Mouse (Mus musculus): Measurements from ENCODE around the gene Hba-a1. TPM values are rescaled to one million over a fixed set of nuclear protein-coding genes. Genes with fewer than 3 reads are reported as not detected.

Gene Hba-a1
- polyA plus RNA-seq, 1 experiment = 41.7 TPM

- Histone ChIP-seq H3K4me1 (ENCODE audit: control insufficient read depth, insufficient read depth, low read length) (no peaks in the 10 kb centered on the region), H3K27me3 (ENCODE audit: control insufficient read depth, insufficient read depth, low read length) (no peaks in the 10 kb centered on the region), H3K27ac (ENCODE audit: control insufficient read depth, insufficient read depth, low read depth, low read length) (no peak overlapping the region), H3K36me3 (ENCODE audit: control insufficient read depth, insufficient read depth, low read length) (peaks cover 3% of the 10 kb centered on the region; the same call in 1 of the 2 replicates), H3K4me3 (ENCODE audit: control insufficient read depth, low read depth, low read length) (no peak overlapping the region)
- no peak for TF ChIP-seq POLR2A (IDR thresholded peaks at IDR 0.05; ENCODE audit: control insufficient read depth, low read depth, low read length)
- peak; percentile 82 for TF ChIP-seq CTCF (IDR thresholded peaks at IDR 0.05; ENCODE audit: control insufficient read depth, insufficient read depth, insufficient replicate concordance, low read depth, low read length)
Observed at GRCm38 (mm10) chr11:32238093-32238860, 45.0 kb upstream of the Hba-a1 start.

- Histone ChIP-seq H3K27me3 (ENCODE audit: control insufficient read depth, insufficient read depth, low read length) (no peaks in the 10 kb centered on the region), H3K27ac (ENCODE audit: control insufficient read depth, insufficient read depth, low read depth, low read length) (no peak overlapping the region), H3K4me1 (ENCODE audit: control insufficient read depth, insufficient read depth, low read length) (no peaks in the 10 kb centered on the region), H3K36me3 (ENCODE audit: control insufficient read depth, insufficient read depth, low read length) (peaks cover 3% of the 10 kb centered on the region; the same call in 1 of the 2 replicates), H3K4me3 (ENCODE audit: control insufficient read depth, low read depth, low read length) (no peak overlapping the region)
- no peak for TF ChIP-seq CTCF (IDR thresholded peaks at IDR 0.05; ENCODE audit: control insufficient read depth, insufficient read depth, insufficient replicate concordance, low read depth, low read length)
- TF ChIP-seq POLR2A (IDR thresholded peaks at IDR 0.05; ENCODE audit: control insufficient read depth, low read depth, low read length) = no peak
Observed at GRCm38 (mm10) chr11:32241391-32241790, 41.9 kb upstream of the Hba-a1 start.

GRCm38 (mm10) chr11:32242209-32242608 is 41.1 kb upstream of the Hba-a1 start:
- Histone ChIP-seq H3K27ac (ENCODE audit: control insufficient read depth, insufficient read depth, low read depth, low read length) (no peak overlapping the region), H3K4me1 (ENCODE audit: control insufficient read depth, insufficient read depth, low read length) (no peaks in the 10 kb centered on the region), H3K27me3 (ENCODE audit: control insufficient read depth, insufficient read depth, low read length) (no peaks in the 10 kb centered on the region), H3K4me3 (ENCODE audit: control insufficient read depth, low read depth, low read length) (no peak overlapping the region), H3K36me3 (ENCODE audit: control insufficient read depth, insufficient read depth, low read length) (peaks cover 3% of the 10 kb centered on the region; the same call in 1 of the 2 replicates)
- TF ChIP-seq POLR2A (IDR thresholded peaks at IDR 0.05; ENCODE audit: control insufficient read depth, low read depth, low read length) (no peak), CTCF (IDR thresholded peaks at IDR 0.05; ENCODE audit: control insufficient read depth, insufficient read depth, insufficient replicate concordance, low read depth, low read length) (no peak)

GRCm38 (mm10) chr11:32243205-32243955 is 39.9 kb upstream of the Hba-a1 start:
- H3K4me1 ChIP-seq (ENCODE audit: control insufficient read depth, insufficient read depth, low read length) = no peaks in the 10 kb centered on the region
- H3K27ac ChIP-seq (ENCODE audit: control insufficient read depth, insufficient read depth, low read depth, low read length) = no peak overlapping the region
- H3K27me3 ChIP-seq (ENCODE audit: control insufficient read depth, insufficient read depth, low read length) = no peaks in the 10 kb centered on the region
- H3K4me3 ChIP-seq (ENCODE audit: control insufficient read depth, low read depth, low read length) = no peak overlapping the region
- H3K36me3 ChIP-seq (ENCODE audit: control insufficient read depth, insufficient read depth, low read length) = peaks cover 3% of the 10 kb centered on the region; the same call in 1 of the 2 replicates
- TF ChIP-seq CTCF (IDR thresholded peaks at IDR 0.05; ENCODE audit: control insufficient read depth, insufficient read depth, insufficient replicate concordance, low read depth, low read length) = no peak
- no peak for TF ChIP-seq POLR2A (IDR thresholded peaks at IDR 0.05; ENCODE audit: control insufficient read depth, low read depth, low read length)

GRCm38 (mm10) chr11:32244064-32244463 is 39.2 kb upstream of the Hba-a1 start:
- H3K36me3 ChIP-seq (ENCODE audit: control insufficient read depth, insufficient read depth, low read length) = peaks cover 2% of the 10 kb centered on the region; the same call in 1 of the 2 replicates
- H3K4me1 ChIP-seq (ENCODE audit: control insufficient read depth, insufficient read depth, low read length) = no peaks in the 10 kb centered on the region
- no peak overlapping the region for H3K4me3 ChIP-seq (ENCODE audit: control insufficient read depth, low read depth, low read length)
- no peaks in the 10 kb centered on the region for H3K27me3 ChIP-seq (ENCODE audit: control insufficient read depth, insufficient read depth, low read length)
- no peak for TF ChIP-seq CTCF (IDR thresholded peaks at IDR 0.05; ENCODE audit: control insufficient read depth, insufficient read depth, insufficient replicate concordance, low read depth, low read length)
- no peak for TF ChIP-seq POLR2A (IDR thresholded peaks at IDR 0.05; ENCODE audit: control insufficient read depth, low read depth, low read length)
- H3K27ac ChIP-seq (ENCODE audit: control insufficient read depth, insufficient read depth, low read depth, low read length) = no peak overlapping the region

- Histone ChIP-seq H3K4me1 (ENCODE audit: control insufficient read depth, insufficient read depth, low read length) (no peaks in the 10 kb centered on the region), H3K27ac (ENCODE audit: control insufficient read depth, insufficient read depth, low read depth, low read length) (no peak overlapping the region), H3K36me3 (ENCODE audit: control insufficient read depth, insufficient read depth, low read length) (peaks cover under 1% of the 10 kb centered on the region; the same call in 1 of the 2 replicates), H3K27me3 (ENCODE audit: control insufficient read depth, insufficient read depth, low read length) (no peaks in the 10 kb centered on the region), H3K4me3 (ENCODE audit: control insufficient read depth, low read depth, low read length) (no peak overlapping the region)
- TF ChIP-seq POLR2A (IDR thresholded peaks at IDR 0.05; ENCODE audit: control insufficient read depth, low read depth, low read length) = no peak
- no peak for TF ChIP-seq CTCF (IDR thresholded peaks at IDR 0.05; ENCODE audit: control insufficient read depth, insufficient read depth, insufficient replicate concordance, low read depth, low read length)
Observed at GRCm38 (mm10) chr11:32244617-32245016, 38.7 kb upstream of the Hba-a1 start.

GRCm38 (mm10) chr11:32245614-32246013 is 37.7 kb upstream of the Hba-a1 start:
- no peak overlapping the region for H3K27ac ChIP-seq (ENCODE audit: control insufficient read depth, insufficient read depth, low read depth, low read length)
- no peak overlapping the region for H3K4me3 ChIP-seq (ENCODE audit: control insufficient read depth, low read depth, low read length)
- TF ChIP-seq POLR2A (IDR thresholded peaks at IDR 0.05; ENCODE audit: control insufficient read depth, low read depth, low read length) = no peak
- no peak for TF ChIP-seq CTCF (IDR thresholded peaks at IDR 0.05; ENCODE audit: control insufficient read depth, insufficient read depth, insufficient replicate concordance, low read depth, low read length)
- H3K36me3 ChIP-seq (ENCODE audit: control insufficient read depth, insufficient read depth, low read length) = no peaks in the 10 kb centered on the region; the same call in 1 of the 2 replicates
- H3K27me3 ChIP-seq (ENCODE audit: control insufficient read depth, insufficient read depth, low read length) = no peaks in the 10 kb centered on the region
- no peaks in the 10 kb centered on the region for H3K4me1 ChIP-seq (ENCODE audit: control insufficient read depth, insufficient read depth, low read length)
